Mouse (Mus musculus): ENCODE results near the gene Styx. TPM values are rescaled to one million over a fixed set of nuclear protein-coding genes. Genes with fewer than 3 reads are reported as not detected.

The Styx gene
- polyA plus RNA-seq, 1 experiment from 2014 or later: 22.9 TPM

- Histone ChIP-seq H3K9ac (no peak overlapping the region), H3K36me3 (no peaks in the 10 kb centered on the region), H3K4me2 (no peak overlapping the region), H3K4me1 (replicated peaks) (no peaks in the 10 kb centered on the region), H3K27me3 (no peaks in the 10 kb centered on the region), H3K9me3 (replicated peaks) (no peaks in the 10 kb centered on the region), H3K27ac (no peak overlapping the region), H3K4me3 (replicated peaks) (no peak overlapping the region)
- ATAC-seq (ENCODE audit: low read depth): no peak
- 51% methylated on average over 3 of the region's 3 CpGs for WGBS (ENCODE audit: insufficient replicate concordance)
- DNase-seq: no peak
These were observed 67.7 kb downstream of the Styx start for GRCm38 (mm10) chr14:45418553-45418952.

- no peak overlapping the region for H3K4me3 ChIP-seq (replicated peaks)
- ATAC-seq (ENCODE audit: low read depth) (no peak), DNase-seq (no peak)
- H3K36me3 ChIP-seq: no peaks in the 10 kb centered on the region
- H3K9ac ChIP-seq: no peak overlapping the region
- H3K27ac ChIP-seq: no peak overlapping the region
- H3K4me1 ChIP-seq (replicated peaks): no peaks in the 10 kb centered on the region
- H3K9me3 ChIP-seq (replicated peaks): no peaks in the 10 kb centered on the region
- WGBS (ENCODE audit: insufficient replicate concordance): 67% methylated on average over 4 of the region's 4 CpGs
- H3K4me2 ChIP-seq: no peak overlapping the region
- no peaks in the 10 kb centered on the region for H3K27me3 ChIP-seq
These were observed 68.4 kb downstream of the Styx start for GRCm38 (mm10) chr14:45419323-45419722.

- DNase-seq (no peak), ATAC-seq (ENCODE audit: low read depth) (no peak)
- no peak overlapping the region for H3K4me3 ChIP-seq (replicated peaks)
- H3K36me3 ChIP-seq: no peaks in the 10 kb centered on the region
- no peaks in the 10 kb centered on the region for H3K4me1 ChIP-seq (replicated peaks)
- H3K27me3 ChIP-seq: no peaks in the 10 kb centered on the region
- no peak overlapping the region for H3K4me2 ChIP-seq
- H3K27ac ChIP-seq: no peak overlapping the region
- no peak overlapping the region for H3K9ac ChIP-seq
- no peaks in the 10 kb centered on the region for H3K9me3 ChIP-seq (replicated peaks)
- WGBS (ENCODE audit: insufficient replicate concordance): 33% methylated on average over 4 of the region's 4 CpGs
These were observed 71.5 kb downstream of the Styx start for GRCm38 (mm10) chr14:45422371-45422770.

- no peak for DNase-seq
- ATAC-seq (ENCODE audit: low read depth): no peak
- Histone ChIP-seq H3K4me2 (no peak overlapping the region), H3K36me3 (no peaks in the 10 kb centered on the region), H3K27me3 (no peaks in the 10 kb centered on the region), H3K9me3 (replicated peaks) (no peaks in the 10 kb centered on the region), H3K4me1 (replicated peaks) (no peaks in the 10 kb centered on the region), H3K9ac (no peak overlapping the region), H3K4me3 (replicated peaks) (no peak overlapping the region), H3K27ac (no peak overlapping the region)
- WGBS (ENCODE audit: insufficient replicate concordance): 7% methylated on average over 5 of the region's 5 CpGs
These were observed 72.3 kb downstream of the Styx start for GRCm38 (mm10) chr14:45423220-45423619.

GRCm38 (mm10) chr14:45430066-45430842 is 79.4 kb downstream of the Styx start:
- Histone ChIP-seq H3K27ac (no peak overlapping the region), H3K9ac (no peak overlapping the region), H3K9me3 (replicated peaks) (0 out of 2 replicates have a peak, but pooled peaks cover 11% of the 10 kb centered on the region), H3K4me2 (no peak overlapping the region), H3K4me3 (replicated peaks) (no peak overlapping the region), H3K27me3 (no peaks in the 10 kb centered on the region), H3K4me1 (replicated peaks) (no peaks in the 10 kb centered on the region), H3K36me3 (no peaks in the 10 kb centered on the region)
- 77% methylated on average over 13 of the region's 13 CpGs for WGBS (ENCODE audit: insufficient replicate concordance)
- DNase-seq (no peak), ATAC-seq (ENCODE audit: low read depth) (no peak)

GRCm38 (mm10) chr14:45432003-45432402 is 81.1 kb downstream of the Styx start:
- Histone ChIP-seq H3K27me3 (no peaks in the 10 kb centered on the region), H3K9ac (no peak overlapping the region), H3K4me1 (replicated peaks) (no peaks in the 10 kb centered on the region), H3K36me3 (no peaks in the 10 kb centered on the region), H3K9me3 (replicated peaks) (0 out of 2 replicates have a peak, but pooled peaks cover 11% of the 10 kb centered on the region), H3K4me3 (replicated peaks) (no peak overlapping the region), H3K27ac (no peak overlapping the region), H3K4me2 (no peak overlapping the region)
- 63% methylated on average over 4 of the region's 4 CpGs for WGBS (ENCODE audit: insufficient replicate concordance)
- ATAC-seq (ENCODE audit: low read depth) (no peak), DNase-seq (no peak)

GRCm38 (mm10) chr14:45434220-45434619 is 83.3 kb downstream of the Styx start:
- 47% methylated on average over 6 of the region's 6 CpGs for WGBS (ENCODE audit: insufficient replicate concordance)
- DNase-seq: no peak
- ATAC-seq (ENCODE audit: low read depth): no peak

GRCm38 (mm10) chr14:45438250-45438930 is 87.5 kb downstream of the Styx start:
- H3K4me2 ChIP-seq: no peak overlapping the region
- H3K27me3 ChIP-seq: no peaks in the 10 kb centered on the region
- no peak overlapping the region for H3K4me3 ChIP-seq (replicated peaks)
- ATAC-seq (ENCODE audit: low read depth) (no peak), DNase-seq (no peak)
- H3K36me3 ChIP-seq: no peaks in the 10 kb centered on the region
- H3K9ac ChIP-seq: no peak overlapping the region
- no peak overlapping the region for H3K27ac ChIP-seq
- peaks cover 9% of the 10 kb centered on the region for H3K4me1 ChIP-seq (replicated peaks)
- no peaks in the 10 kb centered on the region for H3K9me3 ChIP-seq (replicated peaks)
- 68% methylated on average over 19 of the region's 19 CpGs for WGBS (ENCODE audit: insufficient replicate concordance)

More at GRCm38 (mm10) chr14:45434220-45434619, 83.3 kb downstream of the Styx start:
- no peaks in the 10 kb centered on the region for H3K36me3 ChIP-seq
- H3K4me3 ChIP-seq (replicated peaks): no peak overlapping the region
- no peaks in the 10 kb centered on the region for H3K4me1 ChIP-seq (replicated peaks)
- no peak overlapping the region for H3K9ac ChIP-seq
- H3K27ac ChIP-seq: no peak overlapping the region
- H3K27me3 ChIP-seq: no peaks in the 10 kb centered on the region
- 0 out of 2 replicates have a peak, but pooled peaks cover 11% of the 10 kb centered on the region for H3K9me3 ChIP-seq (replicated peaks)
- H3K4me2 ChIP-seq: no peak overlapping the region

- no peak overlapping the region for H3K9ac ChIP-seq
- H3K27ac ChIP-seq: no peak overlapping the region
- no peaks in the 10 kb centered on the region for H3K9me3 ChIP-seq (replicated peaks)
- DNase-seq (no peak), ATAC-seq (ENCODE audit: low read depth) (no peak)
- peaks cover 11% of the 10 kb centered on the region for H3K4me1 ChIP-seq (replicated peaks)
- no peak overlapping the region for H3K4me2 ChIP-seq
- H3K27me3 ChIP-seq: no peaks in the 10 kb centered on the region
- H3K4me3 ChIP-seq (replicated peaks): no peak overlapping the region
- 74% methylated on average over 2 of the region's 2 CpGs for WGBS (ENCODE audit: insufficient replicate concordance)
- no peaks in the 10 kb centered on the region for H3K36me3 ChIP-seq
These were observed 88.0 kb downstream of the Styx start for GRCm38 (mm10) chr14:45438931-45439275.

- Histone ChIP-seq H3K9ac (no peak overlapping the region), H3K4me2 (no peak overlapping the region)
- no peak for ATAC-seq (ENCODE audit: low read depth)
These were observed 88.5 kb downstream of the Styx start for GRCm38 (mm10) chr14:45439387-45439786.

GRCm38 (mm10) chr14:45441291-45441690 is 90.4 kb downstream of the Styx start:
- Histone ChIP-seq H3K27me3 (no peaks in the 10 kb centered on the region), H3K4me2 (no peak overlapping the region), H3K9me3 (replicated peaks) (no peaks in the 10 kb centered on the region), H3K27ac (no peak overlapping the region), H3K9ac (no peak overlapping the region), H3K4me3 (replicated peaks) (no peak overlapping the region), H3K36me3 (no peaks in the 10 kb centered on the region), H3K4me1 (replicated peaks) (peaks cover 30% of the 10 kb centered on the region)
- DNase-seq (no peak), ATAC-seq (ENCODE audit: low read depth) (no peak)
- 67% methylated on average over 6 of the region's 6 CpGs for WGBS (ENCODE audit: insufficient replicate concordance)

More at GRCm38 (mm10) chr14:45439387-45439786, 88.5 kb downstream of the Styx start:
- Histone ChIP-seq H3K27me3 (no peaks in the 10 kb centered on the region), H3K4me1 (replicated peaks) (peaks cover 14% of the 10 kb centered on the region), H3K9me3 (replicated peaks) (no peaks in the 10 kb centered on the region), H3K36me3 (no peaks in the 10 kb centered on the region), H3K4me3 (replicated peaks) (no peak overlapping the region), H3K27ac (no peak overlapping the region)
- DNase-seq: no peak
- 64% methylated on average over 9 of the region's 9 CpGs for WGBS (ENCODE audit: insufficient replicate concordance)
